Mouse (Mus musculus): ENCODE data around the gene Lsm11. TPM values are rescaled to one million over a fixed set of nuclear protein-coding genes. Genes with fewer than 3 reads are reported as not detected.

Gene Lsm11
- total and polyA plus RNA-seq, 3 experiments = 8.9 to 13.1 (median 11.0) TPM

GRCm38 (mm10) chr11:45974466-45974865, 29.7 kb upstream of the Lsm11 start:
- H3K9ac ChIP-seq (ENCODE audit: insufficient read depth, low read depth) = no peak overlapping the region
- no peak overlapping the region for H3K4me3 ChIP-seq (replicated peaks in 1 of 3; ENCODE audit: low read depth in 2 of 3, low read length in 2 of 3, poor library complexity in 1 of 3)
- DNase-seq (ENCODE audit: extremely low read depth) = no peak
- dilution Hi-C loops (cut with MboI; ENCODE audit: extremely low pct_ligation_motif_present, extremely low pct_unique_long_range_greater_than_20kb, low sequenced_read_pairs) = no loop called here
- TF ChIP-seq UBTF (IDR thresholded peaks at IDR 0.05; ENCODE audit: low read depth, low read length) (no peak), MYC (IDR thresholded peaks at IDR 0.05; ENCODE audit: low read depth, low read length) (no peak), RAD21 (IDR thresholded peaks at IDR 0.05; ENCODE audit: low read depth, low read length) (no peak), E2F4 (IDR thresholded peaks at IDR 0.05; ENCODE audit: insufficient replicate concordance, low read depth, low read length) (no peak), POLR2AphosphoS2 (IDR thresholded peaks at IDR 0.05; ENCODE audit: low read depth, low read length) (no peak), USF2 (conservative IDR thresholded peaks at IDR 0.05; ENCODE audit: low read depth, low read length) (no peak), ZNF384 (IDR thresholded peaks at IDR 0.05; ENCODE audit: low read depth, low read length) (no peak), MAX (IDR thresholded peaks at IDR 0.05; ENCODE audit: low read length) (no peak), ELF1 (IDR thresholded peaks at IDR 0.05; ENCODE audit: low read depth, low read length) (no peak), BHLHE40 (IDR thresholded peaks at IDR 0.05; ENCODE audit: low read depth, low read length) (no peak), ZC3H11A (IDR thresholded peaks at IDR 0.05; ENCODE audit: low read depth, low read length) (no peak), SIN3A (IDR thresholded peaks at IDR 0.05; ENCODE audit: low read length) (no peak), RCOR1 (conservative IDR thresholded peaks at IDR 0.05; ENCODE audit: low read depth, low read length) (no peak), HCFC1 (IDR thresholded peaks at IDR 0.05; ENCODE audit: low read depth, low read length) (no peak), CHD1 (IDR thresholded peaks at IDR 0.05; ENCODE audit: low read depth, low read length) (no peak), ZMIZ1 (IDR thresholded peaks at IDR 0.05; ENCODE audit: low read depth, low read length) (no peak), MEF2A (IDR thresholded peaks at IDR 0.05; ENCODE audit: borderline replicate concordance, low read depth, low read length) (no peak), USF1 (IDR thresholded peaks at IDR 0.05; ENCODE audit: low read depth, low read length) (no peak)
- H3K36me3 ChIP-seq (replicated peaks in 1 of 2; ENCODE audit: control insufficient read depth in 1 of 2, insufficient read depth in 1 of 2, low read length in 1 of 2) = no peaks in the 10 kb centered on the region
- peaks cover 0 to 5% of the 10 kb centered on the region in 2 experiments; a peak in 2 of 4 replicates for H3K4me1 ChIP-seq (ENCODE audit: control insufficient read depth in 1 of 2, insufficient read depth in 2 of 2)
- no peaks in the 10 kb centered on the region for H3K27me3 ChIP-seq (replicated peaks)
- in situ Hi-C loops (cut with MboI; ENCODE audit: low pct_ligation_motif_present, low pct_unique_long_range_greater_than_20kb, low sequenced_read_pairs) = loop anchor here (25.0 kb wide), 1 partner anchor 163 kb away; no protein-coding TSS in a partner anchor
- no peak overlapping the region for H3K27ac ChIP-seq (ENCODE audit: insufficient read depth, low read depth)
- H3K4me2 ChIP-seq (ENCODE audit: insufficient read depth, low read depth, poor library complexity, severe bottlenecking) = no peak overlapping the region
- no peaks in the 10 kb centered on the region for H3K79me2 ChIP-seq (replicated peaks; ENCODE audit: control insufficient read depth, extremely low read depth, insufficient read depth, poor library complexity, severe bottlenecking)
- H3K9me3 ChIP-seq (replicated peaks; ENCODE audit: low read length) = no peaks in the 10 kb centered on the region

GRCm38 (mm10) chr11:45973635-45974034, 28.9 kb upstream of the Lsm11 start:
- Histone ChIP-seq H3K36me3 (replicated peaks in 1 of 2; ENCODE audit: control insufficient read depth in 1 of 2, insufficient read depth in 1 of 2, low read length in 1 of 2) (no peaks in the 10 kb centered on the region), H3K4me1 (ENCODE audit: control insufficient read depth in 1 of 2, insufficient read depth in 2 of 2) (peaks cover 0 to 5% of the 10 kb centered on the region in 2 experiments; a peak in 2 of 4 replicates), H3K27me3 (replicated peaks) (no peaks in the 10 kb centered on the region), H3K4me2 (ENCODE audit: insufficient read depth, low read depth, poor library complexity, severe bottlenecking) (no peak overlapping the region), H3K9ac (ENCODE audit: insufficient read depth, low read depth) (no peak overlapping the region), H3K27ac (ENCODE audit: insufficient read depth, low read depth) (no peak overlapping the region), H3K9me3 (replicated peaks; ENCODE audit: low read length) (no peaks in the 10 kb centered on the region), H3K4me3 (replicated peaks in 1 of 3; ENCODE audit: low read depth in 2 of 3, low read length in 2 of 3, poor library complexity in 1 of 3) (no peak overlapping the region), H3K79me2 (replicated peaks; ENCODE audit: control insufficient read depth, extremely low read depth, insufficient read depth, poor library complexity, severe bottlenecking) (no peaks in the 10 kb centered on the region)
- TF ChIP-seq NRF1 (IDR thresholded peaks at IDR 0.05; ENCODE audit: low read depth, low read length) (no peak), ZC3H11A (IDR thresholded peaks at IDR 0.05; ENCODE audit: low read depth, low read length) (no peak), ZMIZ1 (IDR thresholded peaks at IDR 0.05; ENCODE audit: low read depth, low read length) (no peak), USF2 (conservative IDR thresholded peaks at IDR 0.05; ENCODE audit: low read depth, low read length) (no peak), MEF2A (IDR thresholded peaks at IDR 0.05; ENCODE audit: borderline replicate concordance, low read depth, low read length) (no peak), CHD2 (IDR thresholded peaks at IDR 0.05; ENCODE audit: low read length) (no peak), MAX (IDR thresholded peaks at IDR 0.05; ENCODE audit: low read length) (no peak), SMC3 (IDR thresholded peaks at IDR 0.05; ENCODE audit: low read depth, low read length) (no peak)
- dilution Hi-C loops (cut with MboI; ENCODE audit: extremely low pct_ligation_motif_present, extremely low pct_unique_long_range_greater_than_20kb, low sequenced_read_pairs) = no loop called here
- no peak for DNase-seq (ENCODE audit: extremely low read depth)
- in situ Hi-C loops (cut with MboI; ENCODE audit: low pct_ligation_motif_present, low pct_unique_long_range_greater_than_20kb, low sequenced_read_pairs) = loop anchor here (25.0 kb wide), 1 partner anchor 164 kb away; no protein-coding TSS in a partner anchor

Measured in CH12.LX (cell line).